In the genomic region with DNA sequence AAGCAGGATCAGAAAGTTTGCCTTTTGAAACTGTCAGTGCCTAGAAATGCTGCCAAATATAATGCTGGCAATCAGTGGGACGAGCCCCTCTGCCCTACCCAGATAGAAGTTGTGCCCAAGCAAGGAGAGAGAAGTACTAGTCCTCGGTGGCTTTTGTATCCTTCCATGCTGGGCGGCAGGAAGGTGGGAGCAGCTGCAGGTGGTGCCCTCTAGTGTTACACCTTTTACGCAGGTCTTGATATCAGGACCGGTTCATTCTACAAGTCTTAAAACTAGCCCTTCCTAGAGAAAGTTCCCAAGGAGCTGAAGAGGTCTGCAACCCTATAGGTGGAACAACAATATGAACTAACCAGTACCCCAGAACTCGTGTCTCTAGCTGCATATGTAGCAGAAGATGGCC, we compare ENCODE assay signal across 12 mouse cellular contexts. TPM values are rescaled to one million over a fixed set of nuclear protein-coding genes. Genes with fewer than 3 reads are reported as not detected.
A peak's percentile ranks its signal among the peaks of the same experiment; 100 is the strongest.
DNase-seq lines count a peak whose midpoint lies in the region; ATAC-seq and TF ChIP-seq lines count a peak whose summit lies in the region.
"Had no signal": no experiment of that assay in that cellular context is flagged by ENCODE, and none has a peak within 500 bp of the region (broad histone marks: within the 10 kb centered on the region; RNA-seq: fewer than 3 reads in every experiment).

No protein-coding gene starts in this region.

- DNase-seq in CD4-positive, CD25-positive, alpha-beta regulatory T cell, adult 2 months (ENCODE audit: low read depth, low spot score) = peak; percentile 66
- DNase-seq in kidney, postnatal 0 days (ENCODE audit: low spot score) = peak; percentile 42
- DNase-seq in lung, postnatal 25 days (ENCODE audit: low spot score) = peak; percentile 46
- no peak for DNase-seq in right cerebral cortex, postnatal 36 days (ENCODE audit: low spot score in 2 of 2)
- DNase-seq: heart, adult 11 months had no signal

- no peak overlapping the region for H3K4me3 ChIP-seq in kidney, postnatal 0 days (replicated peaks; ENCODE audit: low read depth, low read length)
- no peak overlapping the region for H3K4me3 ChIP-seq in kidney, embryonic 16.5 days (ENCODE audit: low read length)
- H3K4me3 ChIP-seq in ES-Bruce4 (ENCODE audit: low read depth, low read length) = 0 out of 2 replicates have a peak overlapping the region, but pooled peaks have one; percentile 12
- no peak overlapping the region for H3K4me3 ChIP-seq in hindbrain, embryonic 13.5 days
- H3K4me3 ChIP-seq: hindbrain, embryonic 15.5 days; limb, embryonic 10.5 days; megakaryocyte, embryonic 14.5 days had no signal

- TF ChIP-seq POLR2A in ES-Bruce4 (IDR thresholded peaks at IDR 0.05; ENCODE audit: insufficient read depth, low read length) = no peak

- no peak overlapping the region for H3K27ac ChIP-seq in kidney, postnatal 0 days
- no peak overlapping the region for H3K27ac ChIP-seq in kidney, embryonic 16.5 days (ENCODE audit: low read length)
- H3K27ac ChIP-seq in ES-Bruce4 (ENCODE audit: insufficient read depth, low read length) = no peak overlapping the region
- H3K27ac ChIP-seq in hindbrain, embryonic 13.5 days = no peak overlapping the region
- H3K27ac ChIP-seq: hindbrain, embryonic 15.5 days; limb, embryonic 10.5 days had no signal

- H3K9ac ChIP-seq in kidney, postnatal 0 days (ENCODE audit: low read depth, low read length) = no peak overlapping the region
- no peak overlapping the region for H3K9ac ChIP-seq in kidney, embryonic 16.5 days (replicated peaks; ENCODE audit: low read length)
- no peak overlapping the region for H3K9ac ChIP-seq in ES-Bruce4 (ENCODE audit: low read depth, poor library complexity, severe bottlenecking)
- H3K9ac ChIP-seq in hindbrain, embryonic 13.5 days = no peak overlapping the region
- H3K9ac ChIP-seq: hindbrain, embryonic 15.5 days had no signal

- H3K36me3 ChIP-seq in kidney, postnatal 0 days (ENCODE audit: insufficient read depth, low read length) = no peaks in the 10 kb centered on the region
- 0 out of 2 replicates have a peak, but pooled peaks cover 3% of the 10 kb centered on the region for H3K36me3 ChIP-seq in kidney, embryonic 16.5 days (ENCODE audit: insufficient read depth, low read length)
- H3K36me3 ChIP-seq in ES-Bruce4 (ENCODE audit: control insufficient read depth, insufficient read depth, low read length, poor library complexity, severe bottlenecking) = no peaks in the 10 kb centered on the region
- no peaks in the 10 kb centered on the region for H3K36me3 ChIP-seq in hindbrain, embryonic 13.5 days
- H3K36me3 ChIP-seq: hindbrain, embryonic 15.5 days; limb, embryonic 10.5 days had no signal

- H3K9me3 ChIP-seq in kidney, postnatal 0 days (replicated peaks; ENCODE audit: low read length) = no peaks in the 10 kb centered on the region
- H3K9me3 ChIP-seq in kidney, embryonic 16.5 days (ENCODE audit: low read length) = no peaks in the 10 kb centered on the region
- H3K9me3 ChIP-seq in ES-Bruce4 (replicated peaks; ENCODE audit: control insufficient read depth, insufficient read depth, low read length, poor library complexity, severe bottlenecking) = no peaks in the 10 kb centered on the region
- no peaks in the 10 kb centered on the region for H3K9me3 ChIP-seq in hindbrain, embryonic 13.5 days
- H3K9me3 ChIP-seq: hindbrain, embryonic 15.5 days; limb, embryonic 10.5 days; megakaryocyte, embryonic 14.5 days had no signal

- no peak overlapping the region for H3K4me2 ChIP-seq in kidney, postnatal 0 days (ENCODE audit: low read length)
- H3K4me2 ChIP-seq in kidney, embryonic 16.5 days (replicated peaks; ENCODE audit: low read depth, low read length) = no peak overlapping the region
- H3K4me2 ChIP-seq in hindbrain, embryonic 13.5 days = no peak overlapping the region
- H3K4me2 ChIP-seq: hindbrain, embryonic 15.5 days had no signal

- H3K4me1 ChIP-seq in kidney, postnatal 0 days (replicated peaks; ENCODE audit: insufficient read depth, low read length) = peaks cover 9% of the 10 kb centered on the region; the same call in 1 of the 2 replicates
- peaks cover 20% of the 10 kb centered on the region for H3K4me1 ChIP-seq in kidney, embryonic 16.5 days (ENCODE audit: insufficient read depth, low read length)
- H3K4me1 ChIP-seq in ES-Bruce4 (ENCODE audit: control insufficient read depth, insufficient read depth, low read length) = peaks cover 8% of the 10 kb centered on the region
- peaks cover 29% of the 10 kb centered on the region for H3K4me1 ChIP-seq in hindbrain, embryonic 13.5 days (replicated peaks)

- peak; percentile 65 for TF ChIP-seq CTCF in kidney, postnatal 0 days (IDR thresholded peaks at IDR 0.05; ENCODE audit: low read depth)
- TF ChIP-seq CTCF in ES-Bruce4 (IDR thresholded peaks at IDR 0.05; ENCODE audit: low read depth, low read length) = peak; percentile 80

- no peaks in the 10 kb centered on the region for H3K27me3 ChIP-seq in kidney, postnatal 0 days (ENCODE audit: insufficient read depth, low read length)
- no peaks in the 10 kb centered on the region; the same call in 1 of the 2 replicates for H3K27me3 ChIP-seq in kidney, embryonic 16.5 days (ENCODE audit: insufficient read depth, low read length)
- H3K27me3 ChIP-seq in ES-Bruce4 (ENCODE audit: control insufficient read depth, insufficient read depth, low read length, poor library complexity, severe bottlenecking) = no peaks in the 10 kb centered on the region
- no peaks in the 10 kb centered on the region for H3K27me3 ChIP-seq in hindbrain, embryonic 13.5 days
- H3K27me3 ChIP-seq: hindbrain, embryonic 15.5 days had no signal

- no peak for TF ChIP-seq EP300 in ES-Bruce4 (IDR thresholded peaks at IDR 0.05; ENCODE audit: insufficient read depth, low read depth, low read length)

- 47% methylated on average over 6 of the region's 6 CpGs for WGBS in kidney, postnatal 0 days
- 44% methylated on average over 6 of the region's 6 CpGs for WGBS in kidney, embryonic 16.5 days
- WGBS in hindbrain, embryonic 13.5 days = 48% methylated on average over 6 of the region's 6 CpGs

- ATAC-seq in CD4-positive, CD25-positive, alpha-beta regulatory T cell, adult 4 months = no peak
- ATAC-seq in kidney, postnatal 0 days (replicated peaks; ENCODE audit: low FRiP score, low read depth) = no peak
- ATAC-seq in kidney, embryonic 16.5 days (ENCODE audit: low FRiP score, low TSS enrichment) = no peak
- no peak for ATAC-seq in hindbrain, embryonic 13.5 days (ENCODE audit: low FRiP score)

RNA-seq across cellular contexts. Expression of a gene that starts 39.8 kb away (rescaled TPM):
- 10 to 100 TPM; 11.3 to 19.9 TPM for polyA plus RNA-seq in CD4-positive, CD25-positive, alpha-beta regulatory T cell, adult 4 months (2017; shearing (Covaris generic))
- polyA plus RNA-seq in kidney, postnatal 0 days (2015; fragmentation: Nextera tagmentation; extraction: Ambion mirVana) = 2.4 and 3.7 TPM in 2 replicates
- 4.0 and 4.3 TPM in 2 replicates for polyA plus RNA-seq in kidney, embryonic 16.5 days (2015; fragmentation: Nextera tagmentation; extraction: Ambion mirVana)
- 7.6 and 11.3 TPM in 2 replicates for polyA plus RNA-seq in ES-Bruce4 (2011; ENCODE audit: insufficient read depth, insufficient read length, low read depth, missing spikeins)
- 0.74 and 1.1 TPM in 2 replicates for polyA plus RNA-seq in hindbrain, embryonic 13.5 days (2015; fragmentation: Nextera tagmentation; extraction: Ambion mirVana)

Comparison
In these comparisons a context has a peak if more than half of its experiments do, and no peak if none do; other contexts are left out.
1. DNase-seq: peak in CD4-positive, CD25-positive, alpha-beta regulatory T cell, adult 2 months (single experiment), kidney, postnatal 0 days (single experiment) and lung, postnatal 25 days (single experiment); none in right cerebral cortex, postnatal 36 days (0 of 2).